Mouse (Mus musculus): ENCODE measurements around the gene Adamts3.

- TF ChIP-seq GATA1 (IDR thresholded peaks at IDR 0.05; ENCODE audit: borderline replicate concordance, low read length) (no peak), FLI1 (IDR thresholded peaks at IDR 0.05; ENCODE audit: low read length) (no peak)
These were observed 24.3 kb downstream of the Adamts3 start for GRCm38 (mm10) chr5:89858837-89859236.
